Mouse (Mus musculus) heart, embryonic 14.5 days (tissue): ENCODE results near the gene 1110032A03Rik. TPM values are rescaled to one million over a fixed set of nuclear protein-coding genes. Genes with fewer than 3 reads are reported as not detected.
A peak's percentile ranks its signal among the peaks of the same experiment; 100 is the strongest.

Experiments used
- ATAC-seq: fragments of 200-750 bp; cut with Nextera tagmentation; 2 replicates; pipeline ENCODE4 v1.8.0; 2017; ENCODE audit warnings: low read depth, moderate TSS enrichment; ENCODE audit not compliant: insufficient number of reproducible peaks, insufficient read depth, low FRiP score
- H3K27ac ChIP-seq, 2 experiments: fragments of 200-500 bp in 1 of 2; fragments of 300-500 bp in 1 of 2; sonication (generic) in 1 of 2; replicated peaks in 1 of 2; 2 replicates each; pipeline ENCODE4 v1.5.1; 2012 to 2014; ENCODE audit warnings: low read depth in 2 of 2, low read length in 2 of 2, control low read depth in 1 of 2, mild to moderate bottlenecking in 1 of 2, mixed read lengths in 1 of 2; ENCODE audit not compliant: control insufficient read depth in 1 of 2, insufficient read depth in 1 of 2
- H3K27me3 ChIP-seq: fragments of 300-500 bp; sonication (generic); 2 replicates; pipeline ENCODE4 v1.6.1; 2014; ENCODE audit warnings: mild to moderate bottlenecking, low read length, control low read depth; ENCODE audit not compliant: control insufficient read depth, insufficient read depth
- H3K36me3 ChIP-seq: fragments of 300-500 bp; sonication (generic); 2 replicates; pipeline ENCODE4 v1.6.1; 2014; ENCODE audit warnings: mild to moderate bottlenecking, control low read depth, low read length, mixed read lengths; ENCODE audit not compliant: control insufficient read depth, insufficient read depth
- H3K4me1 ChIP-seq, 2 experiments: fragments of 200-500 bp in 1 of 2; fragments of 300-500 bp in 1 of 2; sonication (generic) in 1 of 2; 2 replicates each; pipeline ENCODE4 v1.6.1; 2012 to 2014; ENCODE audit warnings: low read length in 2 of 2, control low read depth in 1 of 2, mixed read lengths in 1 of 2; ENCODE audit not compliant: control insufficient read depth in 2 of 2, insufficient read depth in 2 of 2
- H3K4me2 ChIP-seq: fragments of 300-500 bp; sonication (generic); 2 replicates; pipeline ENCODE4 v1.6.1; 2014; ENCODE audit warnings: mild to moderate bottlenecking, low read length
- H3K4me3 ChIP-seq, 2 experiments: fragments of 200-500 bp in 1 of 2; fragments of 300-500 bp in 1 of 2; sonication (generic) in 1 of 2; 2 replicates each; pipeline ENCODE4 v1.5.1; 2012 to 2014; ENCODE audit warnings: low read length in 2 of 2, mild to moderate bottlenecking in 2 of 2, control low read depth in 1 of 2, low read depth in 1 of 2, moderate library complexity in 1 of 2; ENCODE audit not compliant: control insufficient read depth in 1 of 2, insufficient read depth in 1 of 2
- H3K9ac ChIP-seq: fragments of 300-500 bp; sonication (generic); 2 replicates; pipeline ENCODE4 v1.6.1; 2014; ENCODE audit warnings: mild to moderate bottlenecking, low read length
- H3K9me3 ChIP-seq: fragments of 300-500 bp; sonication (generic); 2 replicates; pipeline ENCODE4 v1.6.1; 2016; ENCODE audit warnings: low read length, control low read depth; ENCODE audit not compliant: control insufficient read depth
- WGBS: fragments of 180-500 bp; shearing (Covaris S2); extraction: QIAGEN DNeasy Blood & Tissue Kit; methylation state at CpG from one replicate; pipeline ENCODE4 v1.1.7; 2014; 5-methylcytosine and 5-hydroxymethylcytosine counted together
- polyA plus RNA-seq: library from polyadenylated mRNA; unstranded; fragments of >200 nt; fragmentation: Nextera tagmentation; extraction: Ambion mirVana; gene quantifications from 2 replicates; pipeline ENCODE4 v1.2.1, GENCODE M21; 2014

The 1110032A03Rik gene
- polyA plus RNA-seq, 1 experiment from 2014 or later: 33.4 TPM

DNA sequence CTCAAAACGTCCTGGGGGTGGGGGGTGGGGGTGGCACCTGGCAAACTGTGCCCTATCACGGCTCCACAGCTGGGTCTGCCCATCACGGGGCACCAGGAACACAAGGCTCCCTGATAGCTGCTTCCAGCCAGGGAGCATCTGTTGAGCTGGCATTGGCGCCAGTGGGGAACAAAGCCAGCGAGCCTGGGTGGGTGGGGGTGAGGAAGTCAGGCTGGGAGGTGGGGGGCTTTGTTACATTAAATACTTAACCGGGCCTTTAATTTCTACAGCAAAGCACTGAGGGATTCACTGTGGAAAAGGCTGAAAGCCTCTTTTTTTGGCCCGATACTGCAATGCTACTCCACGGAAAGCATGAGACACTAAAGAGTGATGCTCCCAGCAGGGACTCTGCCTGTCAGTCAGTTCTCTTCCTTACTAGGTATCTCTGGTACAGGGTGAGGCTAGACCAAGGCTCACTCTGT is 52.8 kb downstream of the 1110032A03Rik start:
- Histone ChIP-seq H3K36me3 (no peaks in the 10 kb centered on the region), H3K4me3 (no peak overlapping the region), H3K27ac (peak overlapping the region; percentile 45 to 95; a peak in 3 of 4 replicates), H3K9me3 (no peaks in the 10 kb centered on the region), H3K4me1 (peaks cover 33 to 49% of the 10 kb centered on the region in 2 experiments), H3K9ac (no peak overlapping the region), H3K4me2 (peak overlapping the region; percentile 68), H3K27me3 (no peaks in the 10 kb centered on the region)
- WGBS: 45% methylated on average over 8 of the region's 8 CpGs
- no peak; the same call in 1 of the 2 replicates for ATAC-seq

DNA sequence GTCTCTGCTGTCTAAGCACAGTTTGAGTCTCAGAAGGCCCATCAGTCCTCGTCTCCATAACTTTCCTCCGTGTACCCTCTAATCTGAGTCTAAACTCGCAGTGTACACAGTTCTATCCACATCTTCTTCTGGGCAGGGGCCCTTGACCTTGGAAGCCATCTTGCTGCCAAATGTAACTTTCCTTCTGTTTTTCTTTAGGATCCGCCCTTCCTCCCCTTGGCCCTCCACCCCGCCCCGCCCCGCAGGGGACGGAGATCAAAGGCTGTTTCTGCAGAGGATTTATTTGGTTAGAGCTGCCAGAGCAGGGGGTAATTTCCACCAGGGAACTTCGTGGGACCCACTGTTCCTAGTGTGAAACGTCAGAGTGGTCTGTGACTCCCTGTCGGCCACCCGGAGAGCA is 54.3 kb downstream of the 1110032A03Rik start:
- Histone ChIP-seq H3K9me3 (no peaks in the 10 kb centered on the region), H3K36me3 (peaks cover 4% of the 10 kb centered on the region; the same call in 1 of the 2 replicates), H3K4me3 (no peak overlapping the region), H3K9ac (no peak overlapping the region), H3K4me2 (no peak overlapping the region), H3K27ac (no peak overlapping the region), H3K4me1 (peaks cover 23 to 36% of the 10 kb centered on the region in 2 experiments), H3K27me3 (no peaks in the 10 kb centered on the region)
- ATAC-seq: no peak
- WGBS: 44% methylated on average over 12 of the region's 12 CpGs

DNA sequence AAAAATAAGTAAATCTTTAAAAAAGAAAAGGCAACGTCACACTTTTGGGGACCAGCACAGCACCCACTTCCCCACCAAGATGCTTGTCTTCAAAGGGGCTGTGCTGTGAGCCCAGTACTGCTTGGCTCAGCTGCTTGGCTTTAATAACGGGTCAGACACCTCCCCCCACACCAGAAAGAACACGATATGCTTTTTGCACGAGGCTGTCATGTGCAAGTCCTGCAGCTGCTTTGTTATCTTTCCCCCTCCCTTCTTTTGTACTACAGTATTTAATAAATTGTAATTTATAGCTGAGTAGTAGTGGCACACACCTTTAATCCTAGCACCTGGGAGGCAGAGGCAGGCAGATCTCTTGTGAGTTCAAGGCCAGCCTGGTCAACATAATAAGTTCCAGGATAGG is 56.4 kb downstream of the 1110032A03Rik start:
- Histone ChIP-seq H3K9ac (no peak overlapping the region), H3K27me3 (no peaks in the 10 kb centered on the region), H3K9me3 (no peaks in the 10 kb centered on the region), H3K4me3 (no peak overlapping the region), H3K4me2 (no peak overlapping the region), H3K27ac (no peak overlapping the region), H3K36me3 (peaks cover 4% of the 10 kb centered on the region; the same call in 1 of the 2 replicates), H3K4me1 (peaks cover 12 to 15% of the 10 kb centered on the region in 2 experiments)
- WGBS: 59% methylated on average over 4 of the region's 4 CpGs
- ATAC-seq: no peak

DNA sequence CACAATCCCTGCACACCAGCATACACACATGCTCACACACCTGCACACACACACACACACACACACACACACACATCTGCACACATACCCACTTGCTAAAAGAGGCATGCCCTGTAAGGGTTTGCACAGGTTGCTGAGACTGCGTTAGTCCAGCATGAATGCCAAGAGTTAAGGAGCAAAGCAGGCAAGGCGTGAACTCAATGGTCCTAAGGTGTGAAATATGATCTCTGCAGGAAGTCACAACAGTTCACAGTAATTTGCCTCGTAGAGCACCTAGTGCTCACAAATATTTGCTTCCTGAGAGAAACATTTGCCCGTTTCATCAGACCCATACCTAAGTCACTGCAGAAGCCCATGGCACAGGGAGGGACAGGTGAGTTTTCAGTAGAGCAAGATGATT is 61.1 kb downstream of the 1110032A03Rik start:
- H3K4me2 ChIP-seq: no peak overlapping the region
- no peaks in the 10 kb centered on the region for H3K9me3 ChIP-seq
- peaks cover 11% of the 10 kb centered on the region for H3K36me3 ChIP-seq
- no peaks in the 10 kb centered on the region for H3K4me1 ChIP-seq
- no peak overlapping the region for H3K4me3 ChIP-seq
- H3K27me3 ChIP-seq: no peaks in the 10 kb centered on the region
- H3K9ac ChIP-seq: no peak overlapping the region
- no peak for ATAC-seq
- H3K27ac ChIP-seq: no peak overlapping the region
- 56% methylated on average over 4 of the region's 4 CpGs for WGBS

Other genes with a start within 250 kb of the 1110032A03Rik start
- 88.7 and 98.4 TPM in 2 replicates for gene Pts, start 246.8 kb downstream of the 1110032A03Rik start, polyA plus RNA-seq
- gene Il18, start 220.7 kb downstream of the 1110032A03Rik start, polyA plus RNA-seq: 4.5 and 5.5 TPM in 2 replicates
- gene Bco2, start 220.3 kb downstream of the 1110032A03Rik start, polyA plus RNA-seq: 0.12 TPM in 1 of 2 replicates, not detected in the other
- gene Tex12, start 214.2 kb downstream of the 1110032A03Rik start, polyA plus RNA-seq: 0.31 TPM in 1 of 2 replicates, not detected in the other
- gene Sdhd, start 171.7 kb downstream of the 1110032A03Rik start, polyA plus RNA-seq: 751 and 787 TPM in 2 replicates
- gene Timm8b, start 171.6 kb downstream of the 1110032A03Rik start, polyA plus RNA-seq: 338 and 373 TPM in 2 replicates
- 1.9 TPM in 2 replicates for gene Pih1d2, start 158.2 kb downstream of the 1110032A03Rik start, polyA plus RNA-seq
- gene Nkapd1, start 158.1 kb downstream of the 1110032A03Rik start, polyA plus RNA-seq: 15.4 and 18.3 TPM in 2 replicates
- 161 TPM in 2 replicates for gene Dlat, start 115.7 kb downstream of the 1110032A03Rik start, polyA plus RNA-seq
- gene Dixdc1, start 36.0 kb downstream of the 1110032A03Rik start, polyA plus RNA-seq: 11.9 and 12.5 TPM in 2 replicates
- 10.3 and 11.4 TPM in 2 replicates for gene 2310030G06Rik, start 29.0 kb downstream of the 1110032A03Rik start, polyA plus RNA-seq
- 1,286 and 1,345 TPM in 2 replicates for gene Cryab, start 24.2 kb downstream of the 1110032A03Rik start, polyA plus RNA-seq
- 312 and 322 TPM in 2 replicates for gene Hspb2, start 23.2 kb downstream of the 1110032A03Rik start, polyA plus RNA-seq
- gene Fdxacb1, start 7.3 kb downstream of the 1110032A03Rik start, polyA plus RNA-seq: 9.0 and 9.1 TPM in 2 replicates
- gene Alg9, start 501 bp downstream of the 1110032A03Rik start, polyA plus RNA-seq: 28.5 and 31.5 TPM in 2 replicates
- gene Ppp2r1b, start 69.8 kb upstream of the 1110032A03Rik start, polyA plus RNA-seq: 38.8 and 39.4 TPM in 2 replicates
- 13.4 and 15.6 TPM in 2 replicates for gene Sik2, start 233.6 kb upstream of the 1110032A03Rik start, polyA plus RNA-seq